Mouse (Mus musculus): ENCODE data around the gene Slc39a11. TPM values are rescaled to one million over a fixed set of nuclear protein-coding genes. Genes with fewer than 3 reads are reported as not detected.
A peak's percentile ranks its signal among the peaks of the same experiment; 100 is the strongest.

The Slc39a11 gene
- polyA plus RNA-seq, 1 experiment from 2014 or later: 18.3 TPM

GRCm38 (mm10) chr11:113512150-113512549 is 137.7 kb downstream of the Slc39a11 start:
- no peaks in the 10 kb centered on the region for H3K36me3 ChIP-seq
- peak; percentile 74 for ATAC-seq
- peak overlapping the region; percentile 54 for H3K4me2 ChIP-seq
- no peaks in the 10 kb centered on the region for H3K9me3 ChIP-seq (replicated peaks)
- no peak overlapping the region for H3K4me3 ChIP-seq
- H3K4me1 ChIP-seq: peaks cover 29% of the 10 kb centered on the region
- 47% methylated on average over 7 of the region's 7 CpGs for WGBS (ENCODE audit: insufficient replicate concordance)
- no peak overlapping the region for H3K9ac ChIP-seq
- H3K27me3 ChIP-seq (replicated peaks): no peaks in the 10 kb centered on the region
- H3K27ac ChIP-seq: no peak overlapping the region

GRCm38 (mm10) chr11:113510969-113511625 is 138.8 kb downstream of the Slc39a11 start:
- Histone ChIP-seq H3K4me1 (peaks cover 33% of the 10 kb centered on the region), H3K27ac (peak overlapping the region; percentile 62; the same call in 1 of the 2 replicates), H3K9me3 (replicated peaks) (no peaks in the 10 kb centered on the region), H3K9ac (peak overlapping the region; percentile 37), H3K27me3 (replicated peaks) (no peaks in the 10 kb centered on the region), H3K36me3 (no peaks in the 10 kb centered on the region), H3K4me3 (0 out of 2 replicates have a peak overlapping the region, but pooled peaks have one; percentile 15), H3K4me2 (peak overlapping the region; percentile 54)
- ATAC-seq: peak; percentile 75
- WGBS (ENCODE audit: insufficient replicate concordance): 49% methylated on average over 11 of the region's 11 CpGs

GRCm38 (mm10) chr11:113510249-113510648 is 139.6 kb downstream of the Slc39a11 start:
- ATAC-seq: no peak
- H3K27ac ChIP-seq: no peak overlapping the region; the same call in 1 of the 2 replicates
- H3K4me1 ChIP-seq: peaks cover 42% of the 10 kb centered on the region
- no peak overlapping the region for H3K4me3 ChIP-seq
- no peaks in the 10 kb centered on the region for H3K36me3 ChIP-seq
- H3K4me2 ChIP-seq: peak overlapping the region; percentile 54
- WGBS (ENCODE audit: insufficient replicate concordance): 68% methylated on average over 7 of the region's 7 CpGs
- no peaks in the 10 kb centered on the region for H3K9me3 ChIP-seq (replicated peaks)
- H3K9ac ChIP-seq: peak overlapping the region; percentile 37; the same call in 1 of the 2 replicates
- H3K27me3 ChIP-seq (replicated peaks): no peaks in the 10 kb centered on the region

GRCm38 (mm10) chr11:113507716-113508480 is 142.0 kb downstream of the Slc39a11 start:
- peaks cover 61% of the 10 kb centered on the region for H3K4me1 ChIP-seq
- no peak for ATAC-seq
- H3K4me3 ChIP-seq: no peak overlapping the region
- no peak overlapping the region for H3K4me2 ChIP-seq
- WGBS (ENCODE audit: insufficient replicate concordance): 78% methylated on average over 11 of the region's 11 CpGs
- H3K27ac ChIP-seq: no peak overlapping the region
- no peaks in the 10 kb centered on the region for H3K27me3 ChIP-seq (replicated peaks)
- no peaks in the 10 kb centered on the region for H3K9me3 ChIP-seq (replicated peaks)
- H3K36me3 ChIP-seq: no peaks in the 10 kb centered on the region
- no peak overlapping the region for H3K9ac ChIP-seq

- peak overlapping the region; percentile 10; the same call in 1 of the 2 replicates for H3K4me2 ChIP-seq
- no peaks in the 10 kb centered on the region for H3K9me3 ChIP-seq (replicated peaks)
- H3K9ac ChIP-seq: peak overlapping the region; percentile 10; the same call in 1 of the 2 replicates
- H3K27ac ChIP-seq: peak overlapping the region; percentile 7; the same call in 1 of the 2 replicates
- H3K27me3 ChIP-seq (replicated peaks): no peaks in the 10 kb centered on the region
- 54% methylated on average over 12 of the region's 12 CpGs for WGBS (ENCODE audit: insufficient replicate concordance)
- no peak overlapping the region for H3K4me3 ChIP-seq
- peaks cover 53% of the 10 kb centered on the region for H3K4me1 ChIP-seq
- no peaks in the 10 kb centered on the region for H3K36me3 ChIP-seq
- peak; percentile 85 for ATAC-seq
These were observed 144.2 kb downstream of the Slc39a11 start for GRCm38 (mm10) chr11:113505551-113506160.

- Histone ChIP-seq H3K27ac (peak overlapping the region; percentile 7; the same call in 1 of the 2 replicates), H3K4me1 (peaks cover 46% of the 10 kb centered on the region), H3K9ac (no peak overlapping the region), H3K27me3 (replicated peaks) (no peaks in the 10 kb centered on the region), H3K9me3 (replicated peaks) (no peaks in the 10 kb centered on the region), H3K4me2 (no peak overlapping the region), H3K36me3 (no peaks in the 10 kb centered on the region), H3K4me3 (no peak overlapping the region)
- ATAC-seq: no peak
- WGBS (ENCODE audit: insufficient replicate concordance): 65% methylated on average over 11 of the region's 11 CpGs
These were observed 145.3 kb downstream of the Slc39a11 start for GRCm38 (mm10) chr11:113504459-113505062.

GRCm38 (mm10) chr11:113502968-113503367 is 146.9 kb downstream of the Slc39a11 start:
- peaks cover 46% of the 10 kb centered on the region for H3K4me1 ChIP-seq
- 46% methylated on average over 6 of the region's 6 CpGs for WGBS (ENCODE audit: insufficient replicate concordance)
- no peaks in the 10 kb centered on the region for H3K9me3 ChIP-seq (replicated peaks)
- H3K36me3 ChIP-seq: no peaks in the 10 kb centered on the region
- H3K27me3 ChIP-seq (replicated peaks): no peaks in the 10 kb centered on the region
- ATAC-seq: peak; percentile 53
- H3K27ac ChIP-seq: 0 out of 2 replicates have a peak overlapping the region, but pooled peaks have one; percentile 31
- H3K9ac ChIP-seq: no peak overlapping the region
- H3K4me2 ChIP-seq: peak overlapping the region; percentile 10; the same call in 1 of the 2 replicates
- no peak overlapping the region for H3K4me3 ChIP-seq

GRCm38 (mm10) chr11:113500631-113501305 is 149.1 kb downstream of the Slc39a11 start:
- H3K9me3 ChIP-seq (replicated peaks): no peaks in the 10 kb centered on the region
- no peak overlapping the region for H3K4me3 ChIP-seq
- no peak overlapping the region for H3K9ac ChIP-seq
- peaks cover 39% of the 10 kb centered on the region for H3K4me1 ChIP-seq
- H3K36me3 ChIP-seq: no peaks in the 10 kb centered on the region
- no peak overlapping the region for H3K27ac ChIP-seq
- WGBS (ENCODE audit: insufficient replicate concordance): 77% methylated on average over 20 of the region's 20 CpGs
- no peaks in the 10 kb centered on the region for H3K27me3 ChIP-seq (replicated peaks)
- H3K4me2 ChIP-seq: no peak overlapping the region
- ATAC-seq: no peak

- no peaks in the 10 kb centered on the region for H3K9me3 ChIP-seq (replicated peaks)
- no peak overlapping the region for H3K4me3 ChIP-seq
- H3K9ac ChIP-seq: no peak overlapping the region
- H3K27ac ChIP-seq: no peak overlapping the region
- peak; percentile 41; the same call in 1 of the 2 replicates for ATAC-seq
- WGBS (ENCODE audit: insufficient replicate concordance): 51% methylated on average over 9 of the region's 9 CpGs
- peaks cover 22% of the 10 kb centered on the region for H3K4me1 ChIP-seq
- no peak overlapping the region for H3K4me2 ChIP-seq
- H3K36me3 ChIP-seq: no peaks in the 10 kb centered on the region
- no peaks in the 10 kb centered on the region for H3K27me3 ChIP-seq (replicated peaks)
These were observed 151.0 kb downstream of the Slc39a11 start for GRCm38 (mm10) chr11:113498889-113499288.

- Histone ChIP-seq H3K4me1 (peaks cover 31% of the 10 kb centered on the region), H3K27ac (no peak overlapping the region), H3K36me3 (no peaks in the 10 kb centered on the region), H3K27me3 (replicated peaks) (no peaks in the 10 kb centered on the region), H3K4me3 (no peak overlapping the region), H3K9ac (no peak overlapping the region), H3K9me3 (replicated peaks) (no peaks in the 10 kb centered on the region), H3K4me2 (no peak overlapping the region)
- no peak for ATAC-seq
- 82% methylated on average over 12 of the region's 12 CpGs for WGBS (ENCODE audit: insufficient replicate concordance)
These were observed 155.8 kb downstream of the Slc39a11 start for GRCm38 (mm10) chr11:113494021-113494546.

Data from liver, embryonic 12.5 days (tissue).